Mouse (Mus musculus) myocyte (in vitro differentiated cells): ENCODE results near the gene Ambp. TPM values are rescaled to one million over a fixed set of nuclear protein-coding genes. Genes with fewer than 3 reads are reported as not detected.

Source experiments
- H3K27me3 ChIP-seq: one replicate; pipeline ENCODE4 v1.6.1; 2011; ENCODE audit not compliant: control insufficient read depth, insufficient read depth, insufficient read length
- H3K36me3 ChIP-seq: one replicate; pipeline ENCODE4 v1.6.1; 2011; ENCODE audit not compliant: control insufficient read depth, insufficient read depth
- H3K4me2 ChIP-seq: one replicate; pipeline ENCODE4 v1.6.1; 2011; ENCODE audit warnings: low read depth, control low read depth
- H3K4me3 ChIP-seq: one replicate; pipeline ENCODE4 v1.5.1; 2011; ENCODE audit warnings: mild to moderate bottlenecking, control low read depth, moderate library complexity
- H3K79me2 ChIP-seq: one replicate; pipeline ENCODE4 v1.6.1; 2011; ENCODE audit not compliant: control insufficient read depth, insufficient read depth
- H3ac ChIP-seq: one replicate; pipeline ENCODE4 v1.6.1; 2011; ENCODE audit not compliant: control insufficient read depth, insufficient read length
- CEBPB ChIP-seq: IDR thresholded peaks from 2 replicates; pipeline ENCODE4 v1.6.1; 2011; ENCODE audit warnings: mild to moderate bottlenecking, moderate library complexity; ENCODE audit not compliant: poor library complexity, insufficient read depth, severe bottlenecking
- E2F4 ChIP-seq: IDR thresholded peaks from one replicate; pipeline ENCODE4 v1.6.1; 2011; ENCODE audit warnings: mild to moderate bottlenecking, control low read depth, moderate library complexity; ENCODE audit not compliant: insufficient read depth
- MAX ChIP-seq: IDR thresholded peaks from one replicate; pipeline ENCODE4 v1.6.1; 2011; ENCODE audit warnings: low read depth, mild to moderate bottlenecking, control low read depth
- MYOD1 ChIP-seq, 3 experiments: IDR thresholded peaks; one replicate each; pipeline ENCODE4 v1.6.1; 2011; ENCODE audit warnings: control low read depth in 2 of 3, low read depth in 2 of 3, mild to moderate bottlenecking in 2 of 3, moderate library complexity in 1 of 3; ENCODE audit not compliant: insufficient read length in 2 of 3, control insufficient read depth in 1 of 3
- MYOG ChIP-seq, 3 experiments: IDR thresholded peaks; one replicate each; pipeline ENCODE4 v1.6.1; 2011; ENCODE audit warnings: control low read depth in 2 of 3, low read depth in 2 of 3, mild to moderate bottlenecking in 2 of 3; ENCODE audit not compliant: insufficient read length in 2 of 3, control insufficient read depth in 1 of 3, insufficient read depth in 1 of 3
- POLR2A ChIP-seq: IDR thresholded peaks from one replicate; pipeline ENCODE4 v1.6.1; 2011; ENCODE audit warnings: low read depth, mild to moderate bottlenecking, control low read depth, moderate library complexity; ENCODE audit not compliant: insufficient read length
- POLR2AphosphoS2 ChIP-seq: IDR thresholded peaks from one replicate; pipeline ENCODE4 v1.6.1; 2011; ENCODE audit warnings: low read depth, control low read depth; ENCODE audit not compliant: insufficient read length
- REST ChIP-seq: IDR thresholded peaks from one replicate; pipeline ENCODE4 v1.6.1; 2011; ENCODE audit warnings: mild to moderate bottlenecking, control low read depth, moderate library complexity; ENCODE audit not compliant: insufficient read depth, insufficient read length
- SRF ChIP-seq: IDR thresholded peaks from one replicate; pipeline ENCODE4 v1.6.1; 2011; ENCODE audit warnings: low read depth; ENCODE audit not compliant: control insufficient read depth, insufficient read length
- TCF12 ChIP-seq: IDR thresholded peaks from one replicate; pipeline ENCODE4 v1.6.1; 2011; ENCODE audit warnings: mild to moderate bottlenecking, control low read depth; ENCODE audit not compliant: poor library complexity, insufficient read depth, severe bottlenecking
- TCF3 ChIP-seq: IDR thresholded peaks from one replicate; pipeline ENCODE4 v1.6.1; 2011; ENCODE audit warnings: low read depth, control low read depth; ENCODE audit not compliant: insufficient read length
- USF1 ChIP-seq: IDR thresholded peaks from one replicate; pipeline ENCODE4 v1.6.1; 2011; ENCODE audit warnings: low read depth, mild to moderate bottlenecking, control low read depth, moderate library complexity
- polyA plus RNA-seq: library from polyadenylated mRNA; unstranded; fragments of >200 nt; fragmentation: generic; extraction: Trizol; gene quantifications from one replicate; pipeline ENCODE4 v1.2.1, GENCODE M21; 2012; ENCODE audit warnings: missing spikeins

Gene Ambp
- polyA plus RNA-seq, 1 experiment: not detected

- Histone ChIP-seq H3K36me3 (no peaks in the 10 kb centered on the region), H3K4me2 (no peak overlapping the region), H3K27me3 (peaks cover 22% of the 10 kb centered on the region), H3ac (no peak overlapping the region), H3K4me3 (no peak overlapping the region), H3K79me2 (no peaks in the 10 kb centered on the region)
- TF ChIP-seq MAX (no peak), SRF (no peak), TCF12 (no peak), CEBPB (no peak), USF1 (no peak), POLR2AphosphoS2 (no peak), MYOD1 (IDR thresholded peaks at IDR 0.05; ENCODE audit: control insufficient read depth in 1 of 3, insufficient read length in 2 of 3, low read depth in 2 of 3) (no peak), REST (no peak), E2F4 (no peak)
Measured at GRCm38 (mm10) chr4:63186281-63186870, 31.8 kb upstream of the Ambp start.

- H3K4me2 ChIP-seq: no peak overlapping the region
- H3K36me3 ChIP-seq: no peaks in the 10 kb centered on the region
- no peak for TF ChIP-seq MAX
- no peak for TF ChIP-seq CEBPB
- TF ChIP-seq MYOG (IDR thresholded peaks at IDR 0.05; ENCODE audit: control insufficient read depth in 1 of 3, insufficient read depth in 1 of 3, insufficient read length in 2 of 3, low read depth in 2 of 3): no peak
- no peak for TF ChIP-seq POLR2AphosphoS2
- TF ChIP-seq REST: no peak
- TF ChIP-seq USF1: no peak
- TF ChIP-seq E2F4: no peak
- TF ChIP-seq SRF: no peak
- TF ChIP-seq POLR2A: no peak
- no peak for TF ChIP-seq TCF12
- TF ChIP-seq MYOD1 (IDR thresholded peaks at IDR 0.05; ENCODE audit: control insufficient read depth in 1 of 3, insufficient read length in 2 of 3, low read depth in 2 of 3): no peak
- no peak for TF ChIP-seq TCF3
- no peak overlapping the region for H3K4me3 ChIP-seq
- no peak overlapping the region for H3ac ChIP-seq
- H3K27me3 ChIP-seq: peaks cover 7% of the 10 kb centered on the region
- no peaks in the 10 kb centered on the region for H3K79me2 ChIP-seq
Measured at GRCm38 (mm10) chr4:63181556-63181955, 27.0 kb upstream of the Ambp start.

- Histone ChIP-seq H3K4me2 (no peak within 1 kb of the TSS), H3K79me2 (no peaks in the 10 kb centered on the region), H3K4me3 (no peak within 1 kb of the TSS), H3K36me3 (no peaks in the 10 kb centered on the region), H3K27me3 (peaks cover 14% of the 10 kb centered on the region), H3ac (no peak within 1 kb of the TSS)
- TF ChIP-seq MYOG (IDR thresholded peaks at IDR 0.05; ENCODE audit: control insufficient read depth in 1 of 3, insufficient read depth in 1 of 3, insufficient read length in 2 of 3, low read depth in 2 of 3): no peak
- TF ChIP-seq POLR2AphosphoS2: no peak
- TF ChIP-seq TCF3: no peak
- no peak for TF ChIP-seq E2F4
- TF ChIP-seq POLR2A: no peak
- no peak for TF ChIP-seq SRF
- TF ChIP-seq CEBPB: no peak
- TF ChIP-seq MYOD1 (IDR thresholded peaks at IDR 0.05; ENCODE audit: control insufficient read depth in 1 of 3, insufficient read length in 2 of 3, low read depth in 2 of 3): no peak
- no peak for TF ChIP-seq MAX
- no peak for TF ChIP-seq TCF12
- no peak for TF ChIP-seq USF1
- TF ChIP-seq REST: no peak
Measured at GRCm38 (mm10) chr4:63171969-63172685, 17.5 kb upstream of the Ambp start, which contains the start of gene Kif12. Gene Kif12 (minus strand): TSS chr4:63172131.

DNA sequence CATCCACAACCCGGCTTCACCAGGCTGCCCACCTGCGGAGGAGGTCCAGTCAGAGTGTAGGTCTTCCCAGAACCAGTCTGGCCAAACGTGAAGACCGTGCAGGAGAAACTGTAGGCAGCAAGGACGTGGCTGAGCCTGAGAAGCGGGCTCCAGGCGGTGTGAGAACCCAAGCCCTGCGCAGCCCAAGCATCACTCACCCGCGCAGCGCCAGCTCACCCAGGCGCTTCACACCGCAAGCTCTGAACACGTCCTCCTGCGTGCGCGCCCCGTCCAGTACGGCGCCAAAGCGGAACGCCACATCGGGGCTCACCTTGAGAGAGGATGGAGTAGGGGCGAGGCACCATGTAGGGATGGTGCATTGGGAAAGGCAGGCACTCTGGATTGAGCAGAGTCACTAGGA lies 16.5 kb upstream of the Ambp start:
- H3K27me3 ChIP-seq: peaks cover 24% of the 10 kb centered on the region
- TF ChIP-seq MYOD1 (IDR thresholded peaks at IDR 0.05; ENCODE audit: control insufficient read depth in 1 of 3, insufficient read length in 2 of 3, low read depth in 2 of 3) (no peak), POLR2A (no peak), MYOG (IDR thresholded peaks at IDR 0.05; ENCODE audit: control insufficient read depth in 1 of 3, insufficient read depth in 1 of 3, insufficient read length in 2 of 3, low read depth in 2 of 3) (no peak), POLR2AphosphoS2 (no peak), USF1 (no peak), REST (no peak), CEBPB (no peak), MAX (no peak), TCF3 (no peak), TCF12 (no peak)
- H3K4me2 ChIP-seq: no peak overlapping the region
- H3K79me2 ChIP-seq: no peaks in the 10 kb centered on the region
- no peaks in the 10 kb centered on the region for H3K36me3 ChIP-seq
- no peak overlapping the region for H3ac ChIP-seq
- H3K4me3 ChIP-seq: no peak overlapping the region
